Mouse (Mus musculus) embryo, embryonic 9.5 days (tissue): ENCODE data around the gene Mdm2.
"Not testable (repeated sequence)": the region's sequence is repeated elsewhere in the genome, so short reads cannot be mapped to it uniquely, and the experiment has no call there.

Experiments used
- DNase-seq: peaks from one replicate; pipeline ENCODE4 v3.0.0-alpha.2; 2017; ENCODE audit errors: extremely low spot score

Mdm2 gene

DNA sequence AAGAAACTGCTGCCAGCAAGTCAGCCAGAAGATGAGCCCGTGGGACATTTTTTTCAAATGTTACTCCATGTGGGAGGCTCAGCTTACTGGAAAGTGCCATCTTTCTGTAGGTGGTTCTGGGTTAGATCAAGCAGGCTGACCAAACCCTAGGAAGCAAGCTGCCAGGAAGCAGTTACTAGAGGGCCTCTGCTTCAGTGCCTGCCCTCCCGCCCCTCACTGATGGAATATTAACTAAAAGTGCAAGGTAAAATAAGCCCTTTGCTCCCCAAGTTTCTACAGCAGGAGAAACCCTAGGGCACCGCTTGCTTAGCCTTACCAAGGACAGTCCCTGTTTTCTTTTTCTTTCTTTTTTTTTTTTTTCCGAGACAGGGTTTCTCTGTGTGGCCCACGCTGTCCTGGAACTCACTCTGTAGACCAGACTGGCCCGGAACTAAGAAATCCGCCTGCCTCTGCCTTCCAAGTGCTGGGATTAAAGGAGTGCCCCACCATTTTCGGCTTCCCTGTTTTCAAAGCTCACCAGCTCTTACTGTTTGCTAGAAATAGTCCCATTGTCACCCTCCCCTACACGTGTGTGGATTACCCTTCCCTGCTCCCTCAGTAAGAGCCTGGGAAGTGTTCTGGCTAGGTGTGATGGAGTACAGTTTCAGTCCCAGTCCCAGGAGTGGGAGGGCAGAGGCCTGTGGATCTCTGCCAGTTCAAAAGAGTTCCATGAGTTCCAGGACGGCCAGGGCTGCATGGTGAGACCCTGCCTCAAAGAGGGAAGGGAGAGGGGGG, 37.9 kb upstream of the Mdm2 start:
- DNase-seq, result no peak

GRCm38 (mm10) chr10:117747711-117748110, 37.2 kb upstream of the Mdm2 start:
- no peak for DNase-seq

GRCm38 (mm10) chr10:117746297-117746883, 35.8 kb upstream of the Mdm2 start, which contains the start of gene Slc35e3:
TSS of gene Slc35e3 (minus strand) at chr10:117746365.
- DNase-seq, result peak; percentile 95

DNA sequence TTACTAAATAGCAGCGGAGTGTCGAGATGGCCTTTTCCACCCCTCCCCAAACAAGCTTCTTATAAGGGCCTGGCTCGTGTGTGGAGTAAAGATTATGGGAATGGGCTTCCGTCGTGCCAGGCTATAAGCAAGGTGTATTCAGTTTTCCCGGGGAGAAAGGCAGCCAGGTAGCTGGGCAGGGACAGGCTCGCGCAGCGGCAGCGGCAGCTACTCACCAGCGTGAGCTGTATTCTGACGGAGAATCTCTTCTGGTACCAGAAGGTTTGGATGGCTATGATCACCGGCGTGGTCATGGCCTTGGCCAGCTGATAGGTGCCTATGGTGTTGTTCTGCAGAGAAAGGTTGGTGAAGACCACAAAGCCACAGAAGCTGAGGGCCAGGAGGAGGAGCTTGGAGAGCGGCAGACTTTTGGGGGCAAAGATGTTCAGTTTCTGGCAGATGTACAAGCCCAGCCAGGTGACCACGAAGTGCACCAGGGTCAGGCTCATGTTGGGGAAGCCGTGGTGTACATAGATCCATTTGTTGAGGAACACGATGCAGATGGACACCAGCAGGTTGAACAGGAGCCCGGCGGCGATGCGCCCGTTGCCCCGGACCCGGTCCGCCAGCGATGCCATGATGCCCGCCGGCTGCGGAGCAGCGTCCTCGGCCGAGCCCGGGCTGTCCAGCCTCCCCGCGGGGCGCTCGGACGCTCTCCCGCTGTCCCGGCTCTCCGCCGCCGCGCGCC, 35.2 kb upstream of the Mdm2 start:
- DNase-seq, result peak; percentile 37

- DNase-seq, result no peak
Measured at GRCm38 (mm10) chr10:117743917-117744316, 33.4 kb upstream of the Mdm2 start.

DNA sequence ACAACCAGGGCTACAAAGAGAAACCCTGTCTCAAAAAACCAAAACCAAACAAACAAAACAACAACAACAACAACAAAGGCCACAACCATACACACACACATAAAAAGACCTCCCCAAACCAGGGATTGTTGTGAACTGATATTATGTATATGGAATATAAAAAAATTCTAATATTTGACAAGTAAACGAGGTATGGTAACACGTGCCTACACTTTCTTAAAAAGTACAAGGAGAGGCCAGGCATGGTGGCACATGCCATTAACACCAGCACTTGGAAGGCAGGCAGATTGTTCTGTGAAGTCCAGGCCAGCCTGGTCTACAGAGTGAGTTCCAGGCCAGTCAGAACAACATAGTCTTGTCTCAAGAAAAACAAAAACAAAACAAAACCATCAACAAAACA, 32.6 kb upstream of the Mdm2 start:
- DNase-seq, result no peak

DNA sequence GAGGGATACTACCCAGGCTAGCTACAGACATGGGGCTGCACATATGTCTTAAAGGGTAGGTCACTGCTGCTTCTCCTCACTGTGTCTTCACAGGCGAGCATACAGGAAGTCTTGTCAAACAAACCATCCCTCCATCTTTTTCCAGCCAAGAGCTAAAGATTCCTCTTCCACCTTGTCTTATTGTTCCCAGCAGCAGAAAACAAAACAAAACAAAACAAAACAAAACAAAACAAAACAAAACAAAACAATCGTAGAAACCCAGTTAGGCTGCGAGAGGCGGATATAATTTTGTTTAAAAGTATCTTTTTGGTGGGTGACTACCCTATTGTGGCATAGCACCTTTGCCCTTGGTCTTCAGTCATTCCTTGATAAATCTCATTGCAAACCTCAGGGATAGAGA, 32.1 kb upstream of the Mdm2 start:
- DNase-seq, result no peak

DNA sequence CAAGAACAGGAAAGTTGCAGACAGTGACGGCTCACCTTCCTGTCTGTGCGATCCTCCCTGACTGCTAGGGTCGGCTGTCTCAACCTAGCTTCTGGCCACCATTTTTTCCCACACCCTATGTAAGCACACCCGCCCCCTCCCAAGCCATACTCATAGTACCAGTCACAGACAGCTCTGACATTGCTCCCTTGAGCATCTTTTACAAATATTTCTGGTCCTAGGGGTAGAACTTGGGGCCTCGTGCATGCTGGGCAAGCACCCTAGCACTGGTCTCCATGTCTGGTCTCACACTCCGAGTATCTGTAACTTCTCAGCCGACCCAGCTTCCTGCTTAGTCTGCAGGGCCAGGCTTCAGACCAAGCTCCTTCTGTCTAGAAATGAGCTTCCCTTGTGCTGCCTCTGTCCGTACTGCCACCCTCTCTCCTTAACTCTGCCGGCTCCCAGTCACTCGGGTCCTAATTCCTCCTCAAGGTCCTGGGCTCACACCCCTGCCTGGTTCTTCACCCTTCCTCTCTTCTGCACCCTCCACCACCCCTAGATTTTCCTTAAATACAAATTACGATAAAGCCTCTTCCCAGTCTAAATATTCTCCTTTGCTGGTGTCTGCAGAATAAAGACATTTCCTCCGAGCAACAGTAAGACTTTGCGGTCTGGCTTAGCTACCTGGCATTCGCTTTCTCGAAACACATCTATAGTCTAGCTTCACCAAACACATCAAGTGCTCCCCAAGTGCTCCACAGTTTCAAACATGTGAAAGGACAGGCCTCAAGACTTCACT, 31.3 kb upstream of the Mdm2 start:
- no peak for DNase-seq

GRCm38 (mm10) chr10:117740921-117741320, 30.4 kb upstream of the Mdm2 start:
- no peak for DNase-seq

GRCm38 (mm10) chr10:117740171-117740570, 29.6 kb upstream of the Mdm2 start:
- DNase-seq, result no peak

DNA sequence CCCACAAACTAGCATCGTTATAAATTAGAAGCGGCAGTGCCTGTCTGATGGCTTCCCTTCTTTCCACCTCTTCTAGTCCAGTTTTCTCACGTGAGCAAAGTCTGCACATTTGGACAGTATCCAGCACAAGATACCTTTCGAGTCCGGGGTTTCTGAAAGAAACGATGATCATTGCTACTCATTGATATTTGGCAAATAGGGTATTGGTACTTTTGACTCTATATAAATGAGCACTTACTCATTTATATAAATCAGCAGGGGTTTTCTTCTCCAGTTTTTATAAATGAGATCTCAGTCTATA, 29.0 kb upstream of the Mdm2 start:
- no peak for DNase-seq

GRCm38 (mm10) chr10:117738928-117739647, 28.5 kb upstream of the Mdm2 start:
- DNase-seq, result no peak

GRCm38 (mm10) chr10:117738140-117738921, 27.8 kb upstream of the Mdm2 start:
- DNase-seq, result no peak

DNA sequence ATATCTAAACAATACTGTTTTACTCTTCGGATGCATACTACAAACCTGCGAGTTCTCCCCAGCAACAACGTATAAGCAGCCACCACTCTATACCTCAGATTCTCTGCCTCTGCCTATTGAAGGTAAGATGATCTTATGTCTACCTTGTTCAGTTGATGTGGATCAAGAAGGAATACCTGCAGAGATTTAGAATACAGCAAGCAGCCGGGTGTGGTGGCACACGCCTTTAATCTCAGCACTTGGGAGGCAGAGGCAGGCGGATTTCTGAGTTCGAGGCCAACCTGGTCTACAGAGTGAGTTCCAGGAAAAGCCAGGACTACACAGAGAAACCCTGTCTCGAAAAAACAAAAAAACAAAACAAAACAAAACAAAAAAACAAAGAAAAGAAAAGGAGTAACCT, 26.9 kb upstream of the Mdm2 start:
- DNase-seq, result not testable (repeated sequence)

GRCm38 (mm10) chr10:117737075-117737474, 26.5 kb upstream of the Mdm2 start:
- DNase-seq, result no peak

DNA sequence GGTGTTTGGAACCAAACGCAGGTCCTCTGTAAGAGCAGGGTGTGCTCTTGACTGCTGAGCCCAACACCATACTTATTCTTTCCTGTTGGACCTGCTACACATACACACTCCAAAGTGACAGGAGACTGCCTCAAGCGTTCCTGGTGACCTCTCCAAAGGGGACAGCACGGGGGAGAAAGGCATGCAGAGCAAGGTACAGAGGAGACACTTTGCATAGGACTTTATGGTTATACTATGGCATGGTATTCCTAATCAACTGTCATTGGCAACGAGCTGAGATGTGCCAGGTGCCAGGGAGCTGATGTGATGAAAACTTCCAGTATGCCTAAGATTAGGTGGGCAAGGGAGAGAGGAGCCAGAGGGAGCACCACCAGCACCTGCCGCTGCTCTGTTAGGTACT, 26.0 kb upstream of the Mdm2 start:
- no peak for DNase-seq

GRCm38 (mm10) chr10:117735396-117735795, 24.8 kb upstream of the Mdm2 start:
- not testable (repeated sequence) for DNase-seq

DNA sequence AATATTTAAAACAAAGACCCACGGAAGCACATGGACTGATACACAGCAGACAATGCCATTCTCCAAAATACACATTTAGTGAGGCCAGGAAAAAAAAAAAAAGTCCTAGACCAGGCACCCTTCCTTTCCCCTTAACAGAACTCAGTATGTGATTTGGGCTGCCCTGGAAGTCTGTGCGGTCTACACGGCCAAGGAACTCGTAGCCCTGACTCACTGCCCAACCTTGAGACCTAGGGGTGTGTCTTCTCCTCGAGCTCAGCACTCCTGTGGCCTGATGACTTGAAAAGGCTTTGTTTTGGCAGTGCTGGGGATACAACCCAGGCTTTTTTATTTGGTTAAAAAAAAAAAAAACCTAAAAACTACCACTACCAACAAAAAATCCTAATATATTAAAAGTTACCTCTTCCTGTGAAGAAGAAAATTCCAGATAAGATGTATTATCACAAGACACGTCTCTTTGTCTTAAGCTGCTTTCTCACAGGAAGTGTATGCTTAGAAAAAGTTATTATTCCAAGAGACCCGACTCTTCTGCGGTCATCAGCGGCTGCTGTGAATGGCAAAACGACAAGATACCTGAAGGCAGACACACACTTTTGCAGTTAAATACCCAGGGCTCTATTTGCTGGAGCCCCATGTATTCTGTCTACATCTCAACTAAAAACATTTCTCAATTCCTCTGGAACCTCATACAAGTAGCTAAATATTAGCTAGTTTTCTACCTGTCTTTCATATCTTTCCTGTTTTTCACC, 23.7 kb upstream of the Mdm2 start:
- not testable (repeated sequence) for DNase-seq

- DNase-seq, result not testable (repeated sequence)
Measured at GRCm38 (mm10) chr10:117733626-117734025, 23.1 kb upstream of the Mdm2 start.
